Mouse (Mus musculus) olfactory bulb, adult 2 months (tissue): ENCODE results near the gene Paox.

Experiments
- CTCF ChIP-seq: fragments of 200-500 bp; IDR thresholded peaks from 2 replicates; pipeline ENCODE4 v1.5.1; 2012; ENCODE audit warnings: low read depth, mild to moderate bottlenecking, low read length, moderate library complexity; ENCODE audit not compliant: insufficient read depth
- POLR2A ChIP-seq: fragments of 200-500 bp; IDR thresholded peaks from 2 replicates; pipeline ENCODE4 v1.6.1; 2012; ENCODE audit warnings: mild to moderate bottlenecking, low read depth, low read length, moderate library complexity; ENCODE audit not compliant: insufficient read depth

- no peak for TF ChIP-seq POLR2A
- TF ChIP-seq CTCF, result no peak
These were observed 63.6 kb downstream of the Paox start for GRCm38 (mm10) chr7:140179176-140179575.
